Mouse (Mus musculus) megakaryocyte, adult 5-6 weeks (primary cell): ENCODE measurements around the gene Adam11. TPM values are rescaled to one million over a fixed set of nuclear protein-coding genes. Genes with fewer than 3 reads are reported as not detected.

Source experiments
- ATAC-seq: 2 replicates; pipeline ENCODE4 v1.8.0; 2016; ENCODE audit warnings: mild to moderate bottlenecking, inconsistent platforms; ENCODE audit not compliant: poor library complexity, severe bottlenecking
- total RNA-seq, 2 experiments: library from RNA; stranded (forward) in 1 of 2; stranded (reverse) in 1 of 2; fragments of 153-499, 151-499 nt in 1 of 2; fragments of 221-1000, 200-1000 nt in 1 of 2; gene quantifications; 2 replicates each; pipeline versions ENCODE4 v1.2.3 to v1.2.4; 2015 to 2017

Gene Adam11
- total RNA-seq, 2 experiments from 2014 or later: 0.54 TPM; not detected in 1

GRCm38 (mm10) chr11:102774621-102775141 is 13.4 kb downstream of the Adam11 start:
- peak; percentile 66 for ATAC-seq

DNA sequence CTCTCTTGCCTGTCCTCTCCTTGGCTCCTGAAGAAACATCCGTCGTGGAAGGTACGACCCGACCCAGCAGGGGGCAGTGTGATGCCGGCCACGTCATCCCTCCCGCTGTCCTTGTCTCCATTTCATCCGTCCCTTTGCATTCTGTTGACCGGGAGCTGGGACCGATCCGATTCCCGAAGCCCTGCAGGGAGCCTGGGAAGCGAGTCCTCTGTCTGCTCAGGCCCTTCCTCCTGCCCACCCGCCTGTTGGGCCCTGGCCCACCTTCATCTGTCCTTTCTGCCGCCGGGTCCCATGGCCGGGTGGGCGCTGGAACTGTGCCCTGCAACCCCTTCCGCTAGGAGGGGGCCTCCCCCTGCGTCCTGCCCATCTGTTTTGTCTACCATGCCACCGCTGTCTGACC is 16.4 kb downstream of the Adam11 start:
- ATAC-seq: no peak

- no peak for ATAC-seq
Observed at GRCm38 (mm10) chr11:102778165-102778564, 16.9 kb downstream of the Adam11 start.

DNA sequence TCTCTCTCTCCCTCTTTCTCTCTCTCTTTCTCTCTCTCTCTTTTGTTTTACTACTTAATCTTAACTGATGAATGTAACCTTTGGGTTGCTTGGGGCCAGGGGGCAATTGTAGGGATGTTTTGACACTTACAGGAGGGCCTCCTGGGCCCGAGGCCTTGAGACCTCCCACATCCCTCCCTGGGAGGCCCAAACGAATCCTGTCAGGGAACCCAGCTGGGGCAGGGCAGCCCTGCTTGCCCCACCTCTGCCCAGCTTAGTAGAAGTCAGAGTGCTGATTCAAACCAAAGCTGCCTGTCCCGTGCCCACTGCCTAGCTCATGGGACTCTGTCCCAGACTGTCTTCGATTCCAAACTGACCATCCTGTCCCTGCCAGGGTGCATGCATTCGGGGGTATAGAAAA is 17.4 kb downstream of the Adam11 start:
- no peak for ATAC-seq

DNA sequence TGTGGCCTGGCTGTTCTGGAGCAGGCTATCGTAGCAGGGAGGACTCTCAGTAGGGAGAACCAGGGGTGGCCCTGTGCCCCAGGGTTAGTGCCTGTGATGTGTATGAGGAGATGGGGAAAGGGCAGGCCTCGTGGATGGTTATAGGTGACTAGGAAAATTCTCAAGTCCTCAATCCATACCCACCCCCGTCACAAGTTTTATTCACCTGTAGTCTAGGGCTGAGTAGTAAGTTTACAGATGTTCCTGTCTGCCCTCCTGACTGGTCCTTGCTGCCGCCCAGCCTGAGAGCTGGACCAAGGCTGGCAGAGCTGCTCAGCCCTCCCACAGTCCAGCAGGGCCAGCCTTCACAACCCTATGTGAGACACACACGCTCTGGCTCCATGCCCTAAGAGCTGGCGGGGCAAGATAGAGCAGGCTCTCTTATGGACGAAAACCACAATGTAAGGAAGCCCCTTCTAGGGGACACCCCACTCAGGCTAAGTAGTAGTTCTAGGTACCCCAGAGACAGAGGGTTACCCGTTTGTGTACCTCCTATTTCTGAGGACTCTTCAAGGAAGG is 17.9 kb downstream of the Adam11 start:
- no peak for ATAC-seq

DNA sequence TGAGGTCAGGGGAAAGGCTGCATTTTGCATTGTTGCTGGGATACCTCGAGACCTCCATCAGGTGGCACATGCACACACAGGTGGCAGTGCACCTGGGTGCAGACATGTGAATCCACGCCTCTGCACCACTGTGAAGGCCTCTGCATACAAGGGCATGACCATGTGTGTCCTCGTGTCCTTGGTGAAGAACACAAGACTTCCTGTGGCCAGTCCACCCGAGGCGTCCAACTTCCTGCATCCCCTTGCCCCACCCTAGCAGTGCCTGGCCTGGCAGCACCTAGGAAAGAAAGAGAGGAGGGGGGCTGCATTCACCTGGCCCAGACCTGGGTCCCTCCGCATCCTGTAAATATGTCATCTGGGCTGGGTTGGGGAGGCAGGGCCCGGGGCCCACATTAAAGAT is 18.6 kb downstream of the Adam11 start:
- ATAC-seq: peak; percentile 43

DNA sequence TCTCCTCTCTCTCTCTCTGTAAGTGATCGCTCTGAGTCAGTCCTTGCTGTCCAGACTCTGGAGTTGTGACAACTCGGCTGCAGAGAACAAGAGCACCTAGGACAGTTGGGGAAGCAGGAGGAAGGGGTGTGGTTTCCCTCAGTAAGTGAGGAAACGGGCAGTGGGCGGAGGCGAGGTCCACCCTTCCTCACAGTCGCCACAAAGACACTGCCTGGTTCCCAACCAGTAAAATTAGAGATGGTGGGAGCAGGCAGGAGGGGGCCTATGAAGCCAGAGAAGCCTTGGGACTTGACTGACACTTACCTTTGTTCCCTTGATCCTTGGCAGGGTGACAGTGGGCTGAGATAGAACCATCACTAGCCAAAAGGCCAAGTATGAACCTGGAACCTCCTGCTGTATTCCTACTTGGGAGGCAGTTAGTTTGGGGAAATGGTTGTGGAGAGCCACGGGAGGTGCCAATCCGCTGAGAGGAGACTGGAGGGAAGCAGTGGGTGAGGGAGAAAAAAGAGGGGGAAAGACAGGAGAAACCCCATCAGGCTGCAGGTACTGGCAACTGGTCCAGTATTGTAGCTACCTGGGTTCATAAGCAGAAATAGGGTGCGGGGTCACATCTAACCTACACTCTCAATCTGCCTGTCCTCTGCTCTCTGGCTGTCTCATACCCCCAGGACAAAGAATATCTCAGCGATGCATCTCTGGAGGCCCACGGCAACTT is 19.2 kb downstream of the Adam11 start:
- ATAC-seq: peak; percentile 89

DNA sequence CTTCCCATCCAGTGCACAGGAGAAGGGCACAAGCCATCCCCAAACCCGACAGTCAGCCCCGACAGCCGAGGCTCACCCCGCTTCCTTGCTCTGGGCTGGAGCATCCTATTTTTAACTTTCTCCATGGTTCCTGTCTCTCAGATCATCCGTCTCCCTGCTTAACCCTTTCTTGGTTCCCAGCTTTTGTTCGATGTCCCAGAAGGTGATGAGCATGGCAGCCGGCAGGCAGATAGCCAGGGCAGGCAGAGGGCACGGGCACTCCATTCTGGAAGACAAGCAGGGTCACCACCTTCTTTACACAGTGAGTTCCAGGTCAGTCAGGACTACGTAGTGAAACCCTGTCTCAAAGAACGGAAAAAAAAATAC is 19.7 kb downstream of the Adam11 start:
- ATAC-seq: no peak

GRCm38 (mm10) chr11:102781523-102781922 is 20.3 kb downstream of the Adam11 start:
- no peak for ATAC-seq

DNA sequence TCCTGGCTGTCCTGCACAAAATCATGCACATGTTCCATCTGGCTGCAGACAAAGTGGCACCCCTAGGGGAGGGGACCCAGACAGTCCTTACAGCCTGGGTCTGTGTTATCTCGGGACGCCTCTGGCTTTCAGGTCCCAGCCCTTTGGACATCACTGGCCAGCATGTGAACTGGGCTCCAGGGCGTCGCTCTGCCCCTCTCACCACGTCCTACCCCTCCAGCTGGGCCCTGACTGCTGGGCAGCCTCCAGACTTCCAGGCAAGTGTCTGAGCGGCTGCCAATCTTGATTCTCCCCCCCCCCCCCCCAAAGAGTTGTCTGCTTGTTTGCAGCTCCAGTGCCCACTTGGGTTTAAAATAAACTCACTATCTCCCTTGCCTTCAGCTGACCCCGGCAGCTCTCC is 22.2 kb downstream of the Adam11 start:
- no peak for ATAC-seq

DNA sequence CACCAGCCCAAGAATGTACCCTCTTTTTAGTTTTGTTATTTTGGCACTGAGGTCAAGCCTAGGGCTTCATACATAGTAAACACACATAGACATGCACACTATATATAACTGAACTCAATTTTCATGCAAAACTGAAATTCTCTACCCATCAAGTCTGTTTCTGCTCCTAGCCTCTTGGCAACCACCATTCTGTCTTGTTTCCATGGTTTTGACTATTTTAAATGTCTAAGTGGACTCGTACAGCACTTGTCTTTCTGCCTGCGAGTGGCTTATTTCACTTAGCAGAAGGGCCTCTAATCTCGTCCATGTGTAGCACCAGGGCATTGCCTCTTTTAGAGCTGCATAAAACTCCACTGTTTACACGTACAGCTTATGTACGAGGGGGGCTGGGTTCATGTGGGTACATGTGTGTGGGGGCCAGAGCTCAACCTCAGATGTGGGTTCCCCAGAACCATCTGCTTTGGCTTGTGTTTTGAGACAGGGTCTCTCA is 26.5 kb downstream of the Adam11 start:
- ATAC-seq: no peak

- no peak for ATAC-seq
Observed at GRCm38 (mm10) chr11:102791682-102792445, 30.6 kb downstream of the Adam11 start.

DNA sequence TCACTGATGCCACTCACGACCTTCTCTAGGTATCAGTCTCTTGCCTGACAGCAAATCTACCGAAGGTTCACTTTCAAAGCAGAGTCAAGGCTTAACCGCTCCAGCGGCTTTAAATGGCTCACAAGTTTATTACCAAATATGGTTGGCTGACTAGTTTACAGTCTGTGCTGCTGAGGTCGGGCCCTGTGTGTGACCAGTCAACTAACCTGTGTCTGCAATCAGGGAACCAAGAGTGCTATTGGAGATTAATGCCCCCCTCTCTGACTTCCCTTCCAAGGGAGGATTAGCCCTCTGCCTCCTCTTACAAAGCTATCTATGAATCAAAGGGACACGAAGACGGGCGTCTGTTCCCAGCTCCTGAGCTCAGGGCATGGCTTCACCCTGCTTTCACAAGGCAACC is 32.9 kb downstream of the Adam11 start:
- ATAC-seq: no peak

DNA sequence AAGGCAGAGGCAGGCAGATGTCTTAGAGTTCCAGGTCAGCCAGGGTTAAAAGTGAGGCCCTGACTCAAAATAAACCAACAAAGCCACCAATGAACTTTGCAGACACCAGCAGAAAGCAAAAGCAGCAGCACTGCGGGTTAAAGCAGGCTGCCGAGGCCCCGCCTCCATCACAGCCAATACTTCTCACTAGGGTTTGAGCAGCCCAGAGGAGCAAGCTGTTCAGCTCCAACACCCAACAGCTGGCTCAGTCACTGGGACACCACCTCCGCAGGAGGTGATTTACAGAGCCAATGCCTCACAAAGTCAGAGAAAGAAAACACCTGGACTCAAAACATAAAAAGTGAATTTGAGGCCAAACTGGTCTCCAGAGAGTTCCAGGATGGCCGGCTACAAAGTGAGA is 42.2 kb downstream of the Adam11 start:
- no peak for ATAC-seq

GRCm38 (mm10) chr11:102808246-102808645 is 47.0 kb downstream of the Adam11 start:
- ATAC-seq: no peak

DNA sequence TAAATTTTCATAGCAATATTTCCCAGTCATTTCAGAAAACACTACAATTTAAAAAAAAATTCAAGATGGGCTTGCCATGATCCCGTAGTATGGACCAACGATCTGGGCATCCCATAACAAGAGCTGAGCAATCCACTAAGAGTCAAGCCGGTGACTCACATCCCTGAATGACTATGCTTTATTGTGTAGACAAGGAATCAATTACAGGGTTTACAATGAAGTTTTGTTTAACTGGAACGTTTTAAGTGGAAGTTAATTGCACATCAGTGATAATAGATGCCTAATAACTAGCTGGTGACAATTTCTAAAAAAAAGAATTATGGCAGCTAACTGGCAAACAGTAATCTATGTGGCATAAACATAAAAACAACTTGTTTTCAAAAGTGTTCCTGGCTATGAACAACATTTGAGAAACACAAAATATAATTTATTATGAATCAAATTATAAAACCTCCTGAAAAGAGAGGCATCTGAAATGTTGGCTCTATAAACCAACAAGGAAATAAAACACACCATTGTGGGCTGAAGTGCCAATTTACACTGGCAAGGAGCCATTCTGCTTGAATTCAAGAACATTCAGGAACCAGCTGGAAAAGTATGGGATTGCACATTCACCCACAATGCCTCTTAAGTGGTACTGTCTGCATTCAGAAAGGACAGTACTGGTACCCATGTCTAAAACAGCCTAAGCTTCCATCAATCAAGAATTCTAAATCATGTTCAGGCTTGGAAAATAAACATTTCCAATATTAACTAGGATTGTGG is 49.7 kb downstream of the Adam11 start:
- no peak for ATAC-seq

- no peak for ATAC-seq
Observed at GRCm38 (mm10) chr11:102814881-102815280, 53.6 kb downstream of the Adam11 start.

GRCm38 (mm10) chr11:102818121-102819020 is 57.1 kb downstream of the Adam11 start:
- ATAC-seq: no peak

GRCm38 (mm10) chr11:102819021-102819782 is 58.0 kb downstream of the Adam11 start, which contains the start of gene Gjc1:
Gene Gjc1 (minus strand): TSS chr11:102819700.
- no peak for ATAC-seq
